Mouse (Mus musculus) MEL (cell line): ENCODE data around the gene Tmem267. TPM values are rescaled to one million over a fixed set of nuclear protein-coding genes. Genes with fewer than 3 reads are reported as not detected.

ENCODE experiments used
- DNase-seq: peaks from one replicate; pipeline ENCODE4 v3.0.0; 2011; ENCODE audit warnings: low read depth, low spot score
- H3K27ac ChIP-seq: 2 replicates; pipeline ENCODE4 v1.5.1; 2012; ENCODE audit warnings: low read depth, mild to moderate bottlenecking, control low read depth, low read length, moderate library complexity; ENCODE audit not compliant: control insufficient read depth
- H3K27me3 ChIP-seq, 2 experiments: fragments of 150-350 bp in 1 of 2; sonication (generic) in 1 of 2; 2 replicates each; pipeline ENCODE4 v1.6.1; 2012; ENCODE audit warnings: low read length in 2 of 2, mild to moderate bottlenecking in 2 of 2, improper control_type of control experiment in 1 of 2, moderate library complexity in 1 of 2; ENCODE audit not compliant: insufficient read depth in 2 of 2, control insufficient read depth in 1 of 2
- H3K36me3 ChIP-seq, 2 experiments: 2 replicates each; pipeline ENCODE4 v1.6.1; 2012 to 2014; ENCODE audit warnings: low read length in 2 of 2, improper control_type of control experiment in 1 of 2, inconsistent platforms in 1 of 2, mild to moderate bottlenecking in 1 of 2; ENCODE audit not compliant: insufficient read depth in 2 of 2, control insufficient read depth in 1 of 2
- H3K4me1 ChIP-seq, 2 experiments: fragments of 150-350 bp in 1 of 2; sonication (generic) in 1 of 2; 2 replicates each; pipeline ENCODE4 v1.6.1; 2012; ENCODE audit warnings: low read length in 2 of 2, improper control_type of control experiment in 1 of 2, mild to moderate bottlenecking in 1 of 2; ENCODE audit not compliant: insufficient read depth in 2 of 2, control insufficient read depth in 1 of 2
- H3K4me3 ChIP-seq, 2 experiments: fragments of 150-350 bp in 1 of 2; sonication (generic) in 1 of 2; 2 replicates each; pipeline ENCODE4 v1.5.1; 2012; ENCODE audit warnings: low read depth in 2 of 2, low read length in 2 of 2, mild to moderate bottlenecking in 2 of 2, moderate library complexity in 2 of 2, control low read depth in 1 of 2, improper control_type of control experiment in 1 of 2; ENCODE audit not compliant: control insufficient read depth in 1 of 2, insufficient read depth in 1 of 2
- H3K79me2 ChIP-seq: 2 replicates; pipeline ENCODE4 v1.6.1; 2012; ENCODE audit warnings: mild to moderate bottlenecking, low read length, moderate library complexity; ENCODE audit not compliant: control insufficient read depth, poor library complexity, insufficient read depth
- H3K9ac ChIP-seq: 2 replicates; pipeline ENCODE4 v1.6.1; 2012; ENCODE audit warnings: low read depth, mild to moderate bottlenecking, control low read depth, low read length, moderate library complexity; ENCODE audit not compliant: control insufficient read depth, poor library complexity, severe bottlenecking
- H3K9me3 ChIP-seq: fragments of 150-350 bp; sonication (generic); replicated peaks from 2 replicates; pipeline ENCODE4 v1.6.1; 2012; ENCODE audit warnings: mild to moderate bottlenecking, low read length, improper control_type of control experiment, moderate library complexity; ENCODE audit not compliant: insufficient read depth
- CHD2 ChIP-seq: IDR thresholded peaks from 2 replicates; pipeline ENCODE4 v1.6.1; 2011; ENCODE audit warnings: low read length, improper control_type of control experiment
- CTCF ChIP-seq, 3 experiments: IDR thresholded peaks in 2 of 3; conservative IDR thresholded peaks in 1 of 3; 2 replicates each; pipeline ENCODE4 v1.5.1; 2011 to 2012; ENCODE audit warnings: low read length in 3 of 3, low read depth in 2 of 3, mild to moderate bottlenecking in 2 of 3, improper control_type of control experiment in 1 of 3, inconsistent platforms in 1 of 3, mixed read lengths in 1 of 3, moderate library complexity in 1 of 3; ENCODE audit not compliant: control insufficient read depth in 1 of 3, insufficient read depth in 1 of 3, poor library complexity in 1 of 3, severe bottlenecking in 1 of 3
- E2F4 ChIP-seq: IDR thresholded peaks from 2 replicates; pipeline ENCODE4 v1.6.1; 2011; ENCODE audit warnings: low read depth, low read length, improper control_type of control experiment, borderline replicate concordance
- ELF1 ChIP-seq: IDR thresholded peaks from 2 replicates; pipeline ENCODE4 v1.6.1; 2014; ENCODE audit warnings: low read depth, mild to moderate bottlenecking, inconsistent platforms, low read length, improper control_type of control experiment, moderate library complexity
- ETS1 ChIP-seq: IDR thresholded peaks from 2 replicates; pipeline ENCODE4 v1.6.1; 2012; ENCODE audit warnings: low read depth, mild to moderate bottlenecking, inconsistent platforms, low read length, improper control_type of control experiment, moderate library complexity
- GABPA ChIP-seq: IDR thresholded peaks from 2 replicates; pipeline ENCODE4 v1.6.1; 2012; ENCODE audit warnings: low read depth, mild to moderate bottlenecking, inconsistent platforms, low read length, improper control_type of control experiment, moderate library complexity
- GATA1 ChIP-seq: IDR thresholded peaks from 2 replicates; pipeline ENCODE4 v1.6.1; 2011; ENCODE audit warnings: low read depth, low read length, improper control_type of control experiment
- HCFC1 ChIP-seq: IDR thresholded peaks from 2 replicates; pipeline ENCODE4 v1.6.1; 2012; ENCODE audit warnings: low read depth, mild to moderate bottlenecking, inconsistent platforms, low read length, improper control_type of control experiment, moderate library complexity
- JUND ChIP-seq: IDR thresholded peaks from 2 replicates; pipeline ENCODE4 v1.6.1; 2011; ENCODE audit warnings: low read depth, mild to moderate bottlenecking, improper control_type of control experiment, low read length
- KAT2A ChIP-seq: conservative IDR thresholded peaks from 2 replicates; pipeline ENCODE4 v1.6.1; 2012; ENCODE audit warnings: low read depth, low read length, improper control_type of control experiment, inconsistent platforms
- MAX ChIP-seq: IDR thresholded peaks from 2 replicates; pipeline ENCODE4 v1.6.1; 2011; ENCODE audit warnings: low read length, improper control_type of control experiment
- MAZ ChIP-seq: IDR thresholded peaks from 2 replicates; pipeline ENCODE4 v1.6.1; 2012; ENCODE audit warnings: low read depth, mild to moderate bottlenecking, inconsistent platforms, low read length, improper control_type of control experiment
- MEF2A ChIP-seq: IDR thresholded peaks from 2 replicates; pipeline ENCODE4 v1.6.1; 2014; ENCODE audit warnings: low read depth, mild to moderate bottlenecking, inconsistent platforms, low read length, improper control_type of control experiment; ENCODE audit not compliant: poor library complexity, insufficient replicate concordance, severe bottlenecking; ENCODE audit errors: extremely low read depth
- MYB ChIP-seq: IDR thresholded peaks from 2 replicates; pipeline ENCODE4 v1.6.1; 2011; ENCODE audit warnings: mild to moderate bottlenecking, low read depth, low read length, improper control_type of control experiment
- MYC ChIP-seq: IDR thresholded peaks from 2 replicates; pipeline ENCODE4 v1.6.1; 2011; ENCODE audit warnings: low read depth, mild to moderate bottlenecking, low read length, improper control_type of control experiment, moderate library complexity
- NRF1 ChIP-seq: IDR thresholded peaks from 2 replicates; pipeline ENCODE4 v1.6.1; 2014; ENCODE audit warnings: low read depth, mild to moderate bottlenecking, inconsistent platforms, low read length, improper control_type of control experiment, moderate library complexity; ENCODE audit not compliant: poor library complexity, insufficient read depth, severe bottlenecking
- POLR2A ChIP-seq, 2 experiments: IDR thresholded peaks; 2 replicates each; pipeline ENCODE4 v1.6.1; 2011 to 2012; ENCODE audit warnings: low read length in 2 of 2, mild to moderate bottlenecking in 2 of 2, control low read depth in 1 of 2, improper control_type of control experiment in 1 of 2, low read depth in 1 of 2, moderate library complexity in 1 of 2; ENCODE audit not compliant: control insufficient read depth in 1 of 2, insufficient read depth in 1 of 2, poor library complexity in 1 of 2
- SMC3 ChIP-seq: IDR thresholded peaks from 2 replicates; pipeline ENCODE4 v1.6.1; 2011; ENCODE audit warnings: low read depth, low read length, improper control_type of control experiment
- TAL1 ChIP-seq: IDR thresholded peaks from 2 replicates; pipeline ENCODE4 v1.6.1; 2012; ENCODE audit warnings: mild to moderate bottlenecking, inconsistent platforms, low read length, moderate library complexity, mixed read lengths
- TBP ChIP-seq: IDR thresholded peaks from 2 replicates; pipeline ENCODE4 v1.8.0; 2011; ENCODE audit warnings: low read depth, low read length, improper control_type of control experiment
- TCF12 ChIP-seq: IDR thresholded peaks from 2 replicates; pipeline ENCODE4 v1.6.1; 2014; ENCODE audit warnings: low read depth, mild to moderate bottlenecking, inconsistent platforms, low read length, improper control_type of control experiment, moderate library complexity
- UBTF ChIP-seq: IDR thresholded peaks from 2 replicates; pipeline ENCODE4 v1.6.1; 2012; ENCODE audit warnings: low read depth, mild to moderate bottlenecking, inconsistent platforms, low read length, improper control_type of control experiment, moderate library complexity, borderline replicate concordance; ENCODE audit not compliant: insufficient read depth
- USF1 ChIP-seq: IDR thresholded peaks from 2 replicates; pipeline ENCODE4 v1.6.1; 2014; ENCODE audit warnings: low read depth, mild to moderate bottlenecking, inconsistent platforms, low read length, improper control_type of control experiment, moderate library complexity
- ZC3H11A ChIP-seq: IDR thresholded peaks from 2 replicates; pipeline ENCODE4 v1.6.1; 2012; ENCODE audit warnings: low read depth, mild to moderate bottlenecking, inconsistent platforms, low read length, improper control_type of control experiment
- ZKSCAN1 ChIP-seq: IDR thresholded peaks from 2 replicates; pipeline ENCODE4 v1.6.1; 2012; ENCODE audit warnings: low read depth, mild to moderate bottlenecking, inconsistent platforms, low read length, improper control_type of control experiment, moderate library complexity
- ZMIZ1 ChIP-seq: IDR thresholded peaks from 2 replicates; pipeline ENCODE4 v1.6.1; 2012; ENCODE audit warnings: low read depth, mild to moderate bottlenecking, inconsistent platforms, low read length, improper control_type of control experiment, moderate library complexity
- polyA plus RNA-seq, 2 experiments: library from polyadenylated mRNA; stranded (reverse) in 1 of 2; unstranded in 1 of 2; fragments of >175 nt in 1 of 2; fragments of >200 nt in 1 of 2; gene quantifications; 2 replicates each; pipeline versions ENCODE4 v1.2.1 to v1.2.4; 2012; ENCODE audit warnings: low replicate concordance in 2 of 2, low read depth in 1 of 2; ENCODE audit not compliant: insufficient read length in 2 of 2, insufficient read depth in 1 of 2, missing spikeins in 1 of 2
- total RNA-seq: library from RNA; depleted of rRNA; stranded (reverse); fragments of 300-350 nt; gene quantifications from 2 replicates; pipeline ENCODE4 v1.2.3, GENCODE M21; 2012

Gene Tmem267
- total and polyA plus RNA-seq, 3 experiments: 3.9 to 8.3 TPM; not detected in 1

DNA sequence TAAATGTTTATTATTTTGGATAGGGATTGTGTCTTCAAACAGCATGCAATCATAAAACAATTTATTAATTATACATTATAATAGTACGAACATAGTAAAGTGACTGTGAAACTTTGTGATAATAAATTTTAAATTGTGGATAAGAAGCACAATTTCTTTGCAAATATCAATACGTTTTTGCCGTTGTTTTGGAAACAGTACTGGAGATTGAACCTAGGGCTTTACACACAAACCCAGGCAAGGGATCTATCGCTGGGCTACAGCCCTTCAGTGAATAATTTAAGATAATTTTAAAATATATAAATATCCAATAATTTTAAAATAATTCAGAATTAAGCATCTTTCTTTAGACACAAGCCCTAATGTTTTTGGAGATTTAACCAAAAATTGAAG lies 144.3 kb downstream of the Tmem267 start:
- Histone ChIP-seq H3K9me3 (no peaks in the 10 kb centered on the region), H3K4me3 (no peak overlapping the region), H3K36me3 (no peaks in the 10 kb centered on the region), H3K27ac (no peak overlapping the region), H3K4me1 (no peaks in the 10 kb centered on the region), H3K9ac (no peak overlapping the region), H3K27me3 (no peaks in the 10 kb centered on the region; a peak in 1 of 4 replicates), H3K79me2 (no peaks in the 10 kb centered on the region)
- no peak for DNase-seq
- TF ChIP-seq ETS1: no peak
- TF ChIP-seq MYB: no peak
- TF ChIP-seq USF1: no peak
- no peak for TF ChIP-seq ZC3H11A
- TF ChIP-seq GABPA: no peak
- no peak for TF ChIP-seq MAZ
- TF ChIP-seq CHD2: no peak
- TF ChIP-seq ZKSCAN1: no peak
- no peak for TF ChIP-seq TBP
- TF ChIP-seq UBTF: no peak
- TF ChIP-seq E2F4: no peak
- no peak for TF ChIP-seq GATA1
- TF ChIP-seq MAX: no peak

DNA sequence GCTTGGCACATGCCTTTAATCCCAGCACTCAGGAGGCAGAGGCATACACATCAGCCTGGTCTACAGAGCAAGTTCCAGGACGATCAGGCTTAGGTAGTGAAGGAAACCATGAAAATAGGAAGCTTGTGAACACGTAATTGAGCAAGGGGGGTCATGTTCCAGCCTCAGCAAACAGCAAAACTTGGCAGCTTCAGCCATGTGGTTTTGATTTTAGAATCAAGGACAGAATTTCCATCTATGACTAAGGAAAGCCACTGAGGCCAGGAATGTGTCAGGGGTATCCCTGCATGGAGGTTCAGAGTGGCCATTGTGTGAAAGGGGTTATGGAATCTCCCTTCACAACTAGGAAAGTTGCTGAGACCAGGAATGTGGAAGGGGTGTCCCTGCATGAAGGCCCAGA lies 147.7 kb downstream of the Tmem267 start:
- no peak for DNase-seq
- Histone ChIP-seq H3K27me3 (no peaks in the 10 kb centered on the region), H3K9me3 (no peaks in the 10 kb centered on the region), H3K9ac (no peak overlapping the region), H3K4me1 (no peaks in the 10 kb centered on the region), H3K79me2 (no peaks in the 10 kb centered on the region), H3K4me3 (no peak overlapping the region)
- no peak for TF ChIP-seq E2F4
- no peak for TF ChIP-seq TCF12
- no peak for TF ChIP-seq MAX
- no peak for TF ChIP-seq MYB
- TF ChIP-seq, all 39 proteins: peak for 0
- Histone ChIP-seq H3K27ac (no peak overlapping the region), H3K36me3 (no peaks in the 10 kb centered on the region)

DNA sequence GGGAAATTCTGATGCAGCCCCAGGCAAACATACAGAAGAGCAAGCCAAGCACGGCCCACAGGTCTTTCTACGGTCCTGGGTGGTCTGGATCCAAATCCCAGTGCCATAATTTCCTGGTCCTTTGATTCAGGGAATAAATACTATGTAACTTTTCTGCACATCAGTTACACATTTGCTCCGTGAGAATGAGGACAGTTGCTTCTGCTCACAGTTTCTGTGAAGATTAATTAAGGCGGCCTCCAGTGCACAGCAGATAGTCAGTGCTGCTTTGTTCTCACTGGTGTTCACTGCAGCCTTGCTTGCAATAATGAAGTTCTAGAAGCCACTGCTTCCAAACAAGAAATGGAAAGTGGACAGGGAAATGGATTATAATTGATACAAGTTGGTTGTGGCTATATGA lies 150.0 kb downstream of the Tmem267 start:
- Histone ChIP-seq H3K9ac (no peak overlapping the region), H3K27ac (no peak overlapping the region), H3K36me3 (no peaks in the 10 kb centered on the region)
- no peak for DNase-seq
- TF ChIP-seq KAT2A (no peak), CTCF (IDR thresholded peaks at IDR 0.05 in 2 of 3, conservative IDR thresholded peaks at IDR 0.05 in 1 of 3; ENCODE audit: control insufficient read depth in 1 of 3, insufficient read depth in 1 of 3, low read depth in 2 of 3, low read length in 3 of 3, poor library complexity in 1 of 3, severe bottlenecking in 1 of 3) (no peak), JUND (no peak), ZC3H11A (no peak), POLR2A (IDR thresholded peaks at IDR 0.05; ENCODE audit: control insufficient read depth in 1 of 2, insufficient read depth in 1 of 2, low read depth in 1 of 2, low read length in 2 of 2, poor library complexity in 1 of 2) (no peak), TCF12 (no peak), SMC3 (no peak), HCFC1 (no peak), ELF1 (no peak), MYC (no peak), UBTF (no peak), NRF1 (no peak), MAX (no peak), TAL1 (no peak), MEF2A (no peak), ZMIZ1 (no peak)
- TF ChIP-seq, all 39 proteins: peak for 0
- Histone ChIP-seq H3K27me3 (no peaks in the 10 kb centered on the region), H3K4me1 (no peaks in the 10 kb centered on the region), H3K9me3 (no peaks in the 10 kb centered on the region), H3K4me3 (no peak overlapping the region), H3K79me2 (no peaks in the 10 kb centered on the region)
